Mouse (Mus musculus): ENCODE results near the gene Smarca4. TPM values are rescaled to one million over a fixed set of nuclear protein-coding genes. Genes with fewer than 3 reads are reported as not detected.
A peak's percentile ranks its signal among the peaks of the same experiment; 100 is the strongest.
"Not testable (repeated sequence)": the region's sequence is repeated elsewhere in the genome, so short reads cannot be mapped to it uniquely, and the experiment has no call there.

Smarca4 gene
- total RNA-seq (2021), result 10 to 100 TPM; 52.4 to 58.3 TPM
- long read RNA-seq, experiment 1, full-length matches to known transcripts, result 28 of 104 reads
- long read RNA-seq, experiment 1, partial matches to known transcripts, result 65 of 104 reads
- long read RNA-seq, experiment 1, other reads (novel, unspliced or antisense), result 11 of 104 reads
- long read RNA-seq, experiment 2, full-length matches to known transcripts, result 22 of 124 reads
- long read RNA-seq, experiment 2, partial matches to known transcripts, result 83 of 124 reads
- long read RNA-seq, experiment 2, other reads (novel, unspliced or antisense), result 19 of 124 reads

DNA sequence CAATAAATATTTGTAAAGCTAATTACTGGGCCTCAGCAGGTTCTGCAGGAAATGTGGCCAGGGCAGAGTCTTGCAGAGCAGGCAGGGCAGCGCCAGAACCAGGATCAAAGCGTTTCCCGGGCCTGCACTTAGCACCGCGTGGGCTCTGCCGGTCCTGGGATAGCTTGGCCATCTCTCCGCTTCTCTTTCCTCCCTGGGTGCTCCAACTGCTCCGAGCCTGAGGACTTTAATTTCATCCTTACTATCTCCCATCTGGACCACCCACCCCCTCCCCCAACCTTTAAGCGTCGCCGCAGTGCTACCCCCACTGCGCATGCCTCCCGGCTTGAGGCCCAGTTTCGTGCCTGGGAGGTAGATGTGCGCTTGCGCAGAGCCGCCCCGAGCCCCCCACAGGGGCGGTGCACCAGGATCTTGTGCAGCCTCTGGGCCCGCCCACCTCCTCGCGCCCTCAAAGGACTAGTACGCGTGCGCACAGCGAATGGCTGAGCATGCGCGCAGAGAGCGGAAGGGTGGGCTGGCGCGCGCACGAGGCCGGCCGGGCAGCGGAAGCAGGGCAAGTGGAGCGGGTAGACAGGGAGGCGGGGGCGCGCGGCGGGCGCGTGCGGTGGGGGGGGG is at the start of gene Smarca4:
Gene Smarca4 (plus strand): TSS at position 553 of the 615 bp plus-strand sequence.
- DNase-seq, result peak; percentile 99

- no peak for DNase-seq
Measured at GRCm38 (mm10) chr9:21566538-21566937, 49.4 kb upstream of the Smarca4 start.

- DNase-seq, result no peak
Measured at GRCm38 (mm10) chr9:21567051-21567450, 48.9 kb upstream of the Smarca4 start.

DNA sequence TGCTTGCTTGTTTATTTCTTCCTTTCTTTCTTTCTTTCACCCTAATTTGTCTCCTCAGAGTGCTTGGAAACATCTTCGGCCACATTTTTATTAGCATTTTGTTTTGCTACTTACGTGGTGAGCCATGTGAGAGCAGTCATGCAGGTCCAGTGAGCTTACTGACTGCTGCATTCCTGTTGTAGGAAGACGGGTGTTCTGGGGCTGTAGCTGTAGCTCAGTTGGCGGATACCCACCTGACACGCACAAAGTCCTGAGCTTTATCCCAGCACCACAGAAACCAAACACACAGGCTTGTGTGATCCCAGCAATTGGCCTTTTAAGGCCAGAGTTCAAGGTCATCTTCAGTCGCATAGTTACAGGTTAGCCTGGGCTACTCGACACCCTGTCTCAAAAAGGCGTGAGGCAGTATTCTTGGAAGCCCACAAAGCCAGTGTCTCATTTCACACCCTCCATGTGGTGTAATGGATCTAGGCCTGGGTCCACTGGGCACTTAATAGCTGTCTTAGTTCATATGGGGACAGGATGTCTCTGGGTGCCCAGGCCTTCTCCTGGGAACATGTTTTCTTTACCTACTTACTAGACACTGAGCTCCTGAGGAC is 47.2 kb upstream of the Smarca4 start:
- DNase-seq, result no peak

DNA sequence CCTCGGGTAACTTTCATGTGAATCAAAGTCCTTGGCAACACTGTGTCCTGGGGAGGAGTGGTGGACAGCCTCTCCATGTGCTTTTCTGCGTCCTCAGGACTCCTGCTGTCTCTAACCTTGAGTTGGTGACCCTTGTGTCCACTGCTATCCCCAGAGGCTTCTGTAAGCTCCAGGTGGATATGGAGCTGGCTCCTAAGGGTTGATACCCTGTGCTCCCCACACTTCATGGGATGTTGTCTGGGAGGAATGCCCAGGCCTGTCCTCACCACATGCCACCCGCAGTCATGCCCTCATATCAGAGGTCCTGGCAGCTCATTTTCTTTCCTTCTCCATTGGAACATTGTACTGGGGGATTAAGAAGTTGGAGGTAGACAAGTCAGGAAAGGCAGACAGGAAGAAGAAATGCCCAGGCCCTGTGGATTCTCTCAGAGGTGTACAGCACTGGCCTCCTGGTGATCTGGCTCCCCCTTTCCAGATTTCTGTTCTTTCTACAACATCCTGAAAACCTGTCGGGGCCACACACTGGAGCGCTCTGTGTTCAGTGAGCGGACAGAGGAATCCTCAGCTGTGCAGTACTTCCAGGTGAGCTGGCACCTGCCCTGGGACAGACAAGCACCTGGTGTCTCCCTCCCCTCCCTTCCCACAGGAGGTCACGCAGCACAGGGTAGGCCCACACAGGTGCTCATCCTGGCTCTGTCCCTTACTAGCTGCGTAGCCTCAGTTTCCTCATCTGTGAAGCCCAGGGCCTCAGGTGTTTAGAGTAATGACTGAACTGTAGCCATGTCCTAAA is 41.8 kb upstream of the Smarca4 start:
- DNase-seq, result no peak

- DNase-seq, result no peak
Measured at GRCm38 (mm10) chr9:21575253-21575652, 40.7 kb upstream of the Smarca4 start.

GRCm38 (mm10) chr9:21576286-21576685 is 39.7 kb upstream of the Smarca4 start:
- no peak for DNase-seq

GRCm38 (mm10) chr9:21578226-21578625 is 37.7 kb upstream of the Smarca4 start:
- DNase-seq, result no peak

DNA sequence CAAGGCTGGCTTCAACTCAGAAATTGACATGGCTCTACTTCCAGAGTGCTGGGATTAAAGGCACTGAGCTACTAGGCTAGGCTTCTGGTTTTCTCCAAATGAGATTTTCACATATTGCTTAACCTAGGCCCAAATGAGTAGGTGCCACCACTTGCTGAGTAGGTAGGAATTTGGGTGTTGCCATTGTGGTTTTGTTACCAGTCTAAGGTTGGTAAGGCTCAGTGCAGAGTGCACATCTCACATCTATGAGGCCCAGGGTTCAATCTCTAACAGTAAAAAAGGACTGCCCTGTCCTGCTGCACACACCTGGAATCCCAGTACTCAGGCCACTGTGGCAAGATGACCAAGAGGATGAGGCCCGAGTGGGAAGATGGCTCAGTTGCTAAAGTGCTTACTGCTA is 30.6 kb upstream of the Smarca4 start:
- no peak for DNase-seq

- no peak for DNase-seq
Measured at GRCm38 (mm10) chr9:21587678-21588349, 28.2 kb upstream of the Smarca4 start.

GRCm38 (mm10) chr9:21588350-21588749 is 27.6 kb upstream of the Smarca4 start:
- no peak for DNase-seq

DNA sequence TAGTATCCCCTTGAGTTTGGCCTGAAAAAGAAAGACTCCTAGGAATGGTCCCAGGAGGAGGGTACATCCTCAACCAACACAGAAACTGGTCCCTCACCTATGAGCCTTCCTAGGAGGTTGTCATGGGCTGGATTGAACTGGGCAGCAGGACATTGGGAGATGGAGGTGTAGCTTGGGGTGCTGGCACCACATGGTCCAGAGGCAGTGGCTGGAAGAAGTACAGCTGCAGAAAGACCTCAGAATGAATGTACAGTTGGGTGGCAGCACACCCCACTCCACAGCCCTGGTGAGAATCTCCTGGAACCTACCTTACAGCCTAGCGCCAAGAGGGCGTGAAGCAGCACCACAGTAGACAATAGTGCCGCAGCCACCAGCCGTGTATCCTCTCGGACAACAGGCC is 26.4 kb upstream of the Smarca4 start:
- no peak for DNase-seq

- DNase-seq, result no peak
Measured at GRCm38 (mm10) chr9:21591127-21591830, 24.7 kb upstream of the Smarca4 start.

DNA sequence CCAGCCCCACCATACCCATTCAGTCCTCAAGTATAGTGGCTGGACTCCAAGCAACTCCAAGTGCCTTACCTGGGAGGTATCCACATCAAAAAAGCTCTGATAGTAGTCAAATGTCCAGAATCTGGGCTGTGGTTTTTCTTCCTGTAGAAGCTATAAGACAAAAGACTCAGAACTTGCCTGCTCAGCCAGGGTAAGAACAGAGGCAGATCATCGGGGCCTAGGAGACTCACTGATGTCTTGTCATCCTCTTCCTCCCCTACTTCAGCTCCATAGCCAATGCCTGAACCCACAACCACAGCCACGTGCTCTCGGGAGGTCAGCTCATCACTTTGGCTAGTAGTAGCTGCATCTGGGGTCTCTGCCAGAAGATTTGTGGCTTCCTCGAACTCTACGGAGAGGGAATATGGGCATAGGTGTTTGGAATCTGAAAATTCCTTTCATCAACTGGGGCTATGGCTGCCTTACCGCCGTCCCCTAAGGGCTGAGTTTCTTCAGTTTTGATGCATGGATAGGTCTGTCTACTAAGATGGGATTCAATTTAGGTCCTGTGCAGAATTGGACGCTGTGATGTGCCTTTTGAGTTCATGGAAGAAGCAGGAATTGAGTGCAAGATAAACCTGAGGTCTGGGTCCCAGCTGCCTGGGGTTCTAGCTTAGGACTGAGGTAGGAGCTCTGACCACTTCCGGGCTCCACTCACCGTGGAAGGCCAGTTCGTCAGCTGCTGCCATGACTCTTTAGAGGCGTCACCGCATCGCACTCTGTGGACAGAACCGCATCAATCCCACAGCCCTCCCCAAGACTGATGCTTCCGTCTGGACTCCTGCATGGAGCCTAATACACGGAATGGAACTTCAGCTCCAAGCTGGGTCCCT is 23.9 kb upstream of the Smarca4 start:
- DNase-seq, result no peak

- peak; percentile 75 for DNase-seq
Measured at GRCm38 (mm10) chr9:21592703-21593121, 23.3 kb upstream of the Smarca4 start, which contains the start of the genes Timm29 and Yipf2. TSS of gene Timm29 (plus strand) at chr9:21592722. TSS of gene Yipf2 (minus strand) at chr9:21592828.

GRCm38 (mm10) chr9:21593122-21593721 is 22.7 kb upstream of the Smarca4 start:
- DNase-seq, result peak; percentile 58

- DNase-seq, result not testable (repeated sequence)
Measured at GRCm38 (mm10) chr9:21594350-21594749, 21.6 kb upstream of the Smarca4 start.

DNA sequence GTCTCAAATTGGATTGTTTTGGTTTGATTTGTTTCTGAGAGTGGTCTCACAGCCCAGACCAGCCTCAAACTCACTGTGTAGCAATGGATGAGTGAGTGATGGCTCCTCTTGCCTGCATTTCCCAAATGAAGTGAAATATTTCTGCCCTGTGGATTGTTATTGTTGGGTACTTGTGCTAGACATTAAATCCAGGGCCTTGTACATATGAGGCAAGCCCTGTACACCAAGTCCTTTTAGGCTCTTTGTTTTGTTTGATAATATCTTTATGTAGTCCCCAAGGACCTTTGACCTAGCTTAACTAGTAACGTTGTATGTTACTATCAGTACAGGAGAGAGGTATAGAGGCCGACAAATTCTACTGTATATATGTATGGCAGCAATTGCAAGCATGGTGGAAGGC is 21.1 kb upstream of the Smarca4 start:
- no peak for DNase-seq

DNA sequence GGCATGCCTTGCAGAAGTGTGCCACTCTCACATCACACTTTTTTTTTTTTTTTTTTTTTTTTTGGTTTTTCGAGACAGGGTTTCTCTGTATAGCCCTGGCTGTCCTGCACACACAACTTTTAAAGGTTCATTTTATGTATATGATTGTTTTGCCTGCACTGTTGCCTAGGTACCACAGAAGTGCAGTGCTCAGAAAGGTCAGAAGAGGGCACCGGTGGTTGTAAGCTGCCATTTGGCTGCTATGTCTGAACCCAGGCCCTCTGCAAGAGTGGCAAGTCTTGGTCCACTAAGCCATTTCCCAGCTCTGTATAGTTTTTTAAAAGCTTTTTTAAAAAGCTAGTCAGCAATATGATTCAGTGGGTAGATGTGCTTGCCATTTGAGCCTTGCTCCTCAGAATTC is 17.8 kb upstream of the Smarca4 start:
- DNase-seq, result no peak

GRCm38 (mm10) chr9:21600186-21600585 is 15.8 kb upstream of the Smarca4 start:
- no peak for DNase-seq
